Mouse (Mus musculus) forebrain, postnatal 0 days (tissue): ENCODE data around the gene Coro6. TPM values are rescaled to one million over a fixed set of nuclear protein-coding genes. Genes with fewer than 3 reads are reported as not detected.

Source experiments
- ATAC-seq: fragments of 200-750 bp; cut with Nextera tagmentation; 2 replicates; pipeline ENCODE4 v1.8.0; 2017; ENCODE audit warnings: mild to moderate bottlenecking, moderate library complexity
- DNase-seq: peaks from one replicate; pipeline ENCODE4 v3.0.0-alpha.2; 2015
- H3K27ac ChIP-seq: fragments of 300-500 bp; sonication (generic); 2 replicates; pipeline ENCODE4 v1.5.1; 2014; ENCODE audit warnings: low read depth, mild to moderate bottlenecking, antibody characterized with exemption, low read length, moderate library complexity, mixed read lengths
- H3K27me3 ChIP-seq: fragments of 300-500 bp; sonication (generic); 2 replicates; pipeline ENCODE4 v1.6.1; 2014; ENCODE audit warnings: mild to moderate bottlenecking, low read length, mixed read lengths; ENCODE audit not compliant: insufficient read depth
- H3K36me3 ChIP-seq: fragments of 300-500 bp; sonication (generic); 2 replicates; pipeline ENCODE4 v1.6.1; 2014; ENCODE audit warnings: mild to moderate bottlenecking, moderate library complexity; ENCODE audit not compliant: insufficient read depth
- H3K4me1 ChIP-seq: fragments of 300-500 bp; sonication (generic); 2 replicates; pipeline ENCODE4 v1.6.1; 2014; ENCODE audit warnings: antibody characterized with exemption; ENCODE audit not compliant: insufficient read depth
- H3K4me2 ChIP-seq: fragments of 300-500 bp; sonication (generic); 2 replicates; pipeline ENCODE4 v1.6.1; 2014; ENCODE audit warnings: low read depth, mild to moderate bottlenecking, moderate library complexity
- H3K4me3 ChIP-seq: fragments of 300-500 bp; sonication (generic); 2 replicates; pipeline ENCODE4 v1.5.1; 2014; ENCODE audit warnings: low read depth, low read length, mixed read lengths
- H3K9ac ChIP-seq: fragments of 300-500 bp; sonication (generic); 2 replicates; pipeline ENCODE4 v1.6.1; 2014; ENCODE audit warnings: mild to moderate bottlenecking
- H3K9me3 ChIP-seq: fragments of 300-500 bp; sonication (generic); 2 replicates; pipeline ENCODE4 v1.6.1; 2016; ENCODE audit warnings: low read length
- CTCF ChIP-seq: sonication (generic); IDR thresholded peaks from 2 replicates; pipeline ENCODE4 v1.5.1; 2016; ENCODE audit warnings: antibody characterized with exemption, control low read depth, low read depth
- WGBS: fragments of 180-500 bp; shearing (Covaris S2); extraction: QIAGEN DNeasy Blood & Tissue Kit; methylation state at CpG from one replicate; pipeline ENCODE4 v1.1.7; 2014; 5-methylcytosine and 5-hydroxymethylcytosine counted together
- polyA plus RNA-seq: library from polyadenylated mRNA; unstranded; fragments of >200 nt; fragmentation: Nextera tagmentation; extraction: Ambion mirVana; gene quantifications from 2 replicates; pipeline ENCODE4 v1.2.1, GENCODE M21; 2015
- total RNA-seq: library from RNA; depleted of rRNA; stranded (reverse); fragments of >200 nt; gene quantifications from 2 replicates; pipeline ENCODE4 v1.2.3, GENCODE M21; 2014

Coro6 gene
- total and polyA plus RNA-seq, 2 experiments from 2014 or later = 0.12 to 0.43 TPM

- Histone ChIP-seq H3K4me2 (peak overlapping the region; percentile 95), H3K4me3 (peak overlapping the region; percentile 97), H3K36me3 (no peaks in the 10 kb centered on the region), H3K27ac (peak overlapping the region; percentile 96), H3K4me1 (peaks cover 22% of the 10 kb centered on the region), H3K9ac (peak overlapping the region; percentile 91), H3K9me3 (no peaks in the 10 kb centered on the region), H3K27me3 (no peaks in the 10 kb centered on the region)
- peak; percentile 67 for ATAC-seq
- DNase-seq = peak; percentile 94
- peak; percentile 45 for TF ChIP-seq CTCF
- WGBS = under 1% methylated on average over 23 of the region's 32 CpGs
Measured at GRCm38 (mm10) chr11:77492911-77493332, 30.7 kb downstream of the Coro6 start.

GRCm38 (mm10) chr11:77493512-77494343, 31.5 kb downstream of the Coro6 start, which contains the start of gene Git1:
TSS of gene Git1 (plus strand) at chr11:77493562.
- ATAC-seq (peak; percentile 1; the same call in 1 of the 2 replicates), DNase-seq (peak; percentile 67)
- peak within 1 kb of the TSS; percentile 95 for H3K4me2 ChIP-seq
- H3K4me3 ChIP-seq = peak within 1 kb of the TSS; percentile 97
- WGBS = 3% methylated on average over 36 of the region's 74 CpGs
- no peaks in the 10 kb centered on the region for H3K27me3 ChIP-seq
- H3K27ac ChIP-seq = peak within 1 kb of the TSS; percentile 96
- peaks cover 15% of the 10 kb centered on the region for H3K4me1 ChIP-seq
- no peaks in the 10 kb centered on the region; the same call in 1 of the 2 replicates for H3K36me3 ChIP-seq
- peak; percentile 26; the same call in 1 of the 2 replicates for TF ChIP-seq CTCF
- no peaks in the 10 kb centered on the region for H3K9me3 ChIP-seq
- H3K9ac ChIP-seq = peak within 1 kb of the TSS; percentile 91

- Histone ChIP-seq H3K9ac (peak overlapping the region; percentile 91), H3K27me3 (no peaks in the 10 kb centered on the region), H3K4me2 (peak overlapping the region; percentile 95), H3K4me1 (peaks cover 15% of the 10 kb centered on the region), H3K27ac (peak overlapping the region; percentile 96), H3K36me3 (peaks cover 6% of the 10 kb centered on the region; the same call in 1 of the 2 replicates), H3K9me3 (no peaks in the 10 kb centered on the region), H3K4me3 (peak overlapping the region; percentile 97)
- 28% methylated on average over 4 of the region's 4 CpGs for WGBS
- TF ChIP-seq CTCF = no peak
- ATAC-seq = no peak
- DNase-seq = no peak
Measured at GRCm38 (mm10) chr11:77494344-77494676, 32.1 kb downstream of the Coro6 start.

- TF ChIP-seq CTCF = no peak
- 0 out of 2 replicates have a peak overlapping the region, but pooled peaks have one; percentile 96 for H3K27ac ChIP-seq
- H3K4me2 ChIP-seq = peak overlapping the region; percentile 95
- WGBS = 78% methylated on average over 6 of the region's 6 CpGs
- peaks cover 15% of the 10 kb centered on the region for H3K4me1 ChIP-seq
- H3K36me3 ChIP-seq = peaks cover 9% of the 10 kb centered on the region
- H3K27me3 ChIP-seq = no peaks in the 10 kb centered on the region
- H3K9ac ChIP-seq = peak overlapping the region; percentile 91; the same call in 1 of the 2 replicates
- H3K4me3 ChIP-seq = peak overlapping the region; percentile 97
- DNase-seq (no peak), ATAC-seq (no peak)
- H3K9me3 ChIP-seq = no peaks in the 10 kb centered on the region
Measured at GRCm38 (mm10) chr11:77494782-77495181, 32.6 kb downstream of the Coro6 start.

DNA sequence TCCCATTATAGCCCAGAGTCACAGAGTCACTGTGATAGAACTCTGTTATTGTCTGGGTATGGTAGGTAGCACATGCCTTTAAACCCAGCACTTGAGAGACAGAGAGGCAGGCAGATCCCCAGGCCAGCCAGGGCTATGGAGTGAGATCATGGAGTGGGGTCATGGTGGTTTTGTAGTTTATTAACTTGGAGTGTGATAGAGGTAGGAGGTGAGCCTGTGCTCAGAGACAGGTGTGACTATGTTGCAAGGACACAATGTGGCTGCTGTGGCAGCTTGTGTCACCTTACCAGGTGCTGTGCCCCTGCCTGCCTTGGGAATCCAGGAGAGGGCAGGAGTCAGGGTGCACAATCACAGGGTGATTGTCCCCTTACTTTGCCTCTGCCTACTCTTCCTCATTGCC, 33.3 kb downstream of the Coro6 start:
- no peak for TF ChIP-seq CTCF
- Histone ChIP-seq H3K9ac (no peak overlapping the region), H3K36me3 (peaks cover 16% of the 10 kb centered on the region), H3K27me3 (no peaks in the 10 kb centered on the region), H3K4me3 (no peak overlapping the region), H3K9me3 (no peaks in the 10 kb centered on the region), H3K4me1 (peaks cover 11% of the 10 kb centered on the region), H3K27ac (no peak overlapping the region), H3K4me2 (0 out of 2 replicates have a peak overlapping the region, but pooled peaks have one; percentile 95)
- no peak for ATAC-seq
- no peak for DNase-seq

- H3K4me1 ChIP-seq = peaks cover 7% of the 10 kb centered on the region
- TF ChIP-seq CTCF = peak; percentile 32
- WGBS = 45% methylated on average over 6 of the region's 6 CpGs
Measured at GRCm38 (mm10) chr11:77497341-77497756, 35.1 kb downstream of the Coro6 start.

GRCm38 (mm10) chr11:77497851-77498250, 35.6 kb downstream of the Coro6 start:
- no peak overlapping the region for H3K4me2 ChIP-seq
- H3K9ac ChIP-seq = no peak overlapping the region
- peaks cover 24% of the 10 kb centered on the region for H3K36me3 ChIP-seq
- ATAC-seq (no peak), DNase-seq (no peak)
- no peak overlapping the region for H3K27ac ChIP-seq
- no peaks in the 10 kb centered on the region for H3K9me3 ChIP-seq
- no peak for TF ChIP-seq CTCF
- no peaks in the 10 kb centered on the region for H3K27me3 ChIP-seq
- WGBS = 52% methylated on average over 4 of the region's 4 CpGs
- H3K4me3 ChIP-seq = no peak overlapping the region
- peaks cover 7% of the 10 kb centered on the region for H3K4me1 ChIP-seq

More at GRCm38 (mm10) chr11:77497341-77497756, 35.1 kb downstream of the Coro6 start:
- H3K27ac ChIP-seq = 0 out of 2 replicates have a peak overlapping the region, but pooled peaks have one; percentile 15
- no peaks in the 10 kb centered on the region for H3K27me3 ChIP-seq
- no peaks in the 10 kb centered on the region for H3K9me3 ChIP-seq
- DNase-seq (no peak), ATAC-seq (no peak)
- no peak overlapping the region for H3K4me3 ChIP-seq
- peaks cover 19% of the 10 kb centered on the region for H3K36me3 ChIP-seq
- H3K9ac ChIP-seq = no peak overlapping the region
- no peak overlapping the region for H3K4me2 ChIP-seq
